In the genomic region with DNA sequence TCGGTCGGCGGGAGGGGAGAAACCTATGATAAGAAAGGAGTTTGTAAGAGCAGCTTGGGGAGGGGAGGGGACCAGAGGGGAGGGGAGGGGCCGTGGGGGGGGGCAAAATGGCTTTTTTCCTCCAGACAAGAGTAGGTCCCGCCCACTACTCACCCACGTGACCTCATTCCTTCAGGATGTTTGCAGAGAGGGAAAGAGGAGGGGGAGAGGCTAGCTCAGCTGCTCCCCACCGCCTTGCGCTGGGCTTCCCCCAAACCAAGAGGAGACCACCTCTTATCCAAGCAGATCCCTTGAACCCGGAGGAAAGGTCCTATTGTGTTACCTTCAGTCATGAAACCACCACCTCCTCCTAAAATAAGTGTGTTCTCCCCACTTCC, we compare ENCODE assay signal across 8 mouse cellular contexts. TPM values are rescaled to one million over a fixed set of nuclear protein-coding genes. Genes with fewer than 3 reads are reported as not detected.
A peak's percentile ranks its signal among the peaks of the same experiment; 100 is the strongest.
DNase-seq lines count a peak whose midpoint lies in the region; ATAC-seq and TF ChIP-seq lines count a peak whose summit lies in the region.

No protein-coding gene starts in this region.

- peak overlapping the region; percentile 21 for H3K27ac ChIP-seq in spleen, adult 2 months (ENCODE audit: insufficient read depth, low read length)
- H3K27ac ChIP-seq in embryonic facial prominence, embryonic 12.5 days = peak overlapping the region; percentile 98

- TF ChIP-seq POLR2A in spleen, adult 2 months (IDR thresholded peaks at IDR 0.05; ENCODE audit: low read depth, low read length) = no peak

- H3K9me3 ChIP-seq in embryonic facial prominence, embryonic 12.5 days = no peaks in the 10 kb centered on the region

- H3K4me1 ChIP-seq in spleen, adult 2 months (ENCODE audit: control insufficient read depth, insufficient read depth, insufficient read length) = peaks cover 13% of the 10 kb centered on the region; the same call in 1 of the 2 replicates
- peaks cover 55% of the 10 kb centered on the region for H3K4me1 ChIP-seq in embryonic facial prominence, embryonic 12.5 days

- peak overlapping the region; percentile 58 for H3K4me3 ChIP-seq in spleen, adult 2 months (ENCODE audit: extremely low read depth, insufficient read depth, insufficient read length)
- H3K4me3 ChIP-seq in embryonic facial prominence, embryonic 12.5 days = peak overlapping the region; percentile 91

- DNase-seq in spleen, adult 2 months (ENCODE audit: low read depth in 1 of 2, low spot score in 2 of 2) = no peak
- DNase-seq in spleen, postnatal 14 days (ENCODE audit: low spot score in 2 of 2) = no peak
- peak; percentile 83 for DNase-seq in heart, adult 8-10 months (ENCODE audit: low spot score)
- peak; percentile 94 for DNase-seq in kidney, adult 9 months
- peak; percentile 81 for DNase-seq in liver
- peak; percentile 94 for DNase-seq in neural tube, embryonic 10.5 days (ENCODE audit: extremely low spot score, low spot score)
- DNase-seq in thymus, postnatal 14 days = peak; percentile 26

- 0% methylated on average over 5 of the region's 9 CpGs for WGBS in spleen, adult 2 months
- 0% methylated on average over 5 of the region's 9 CpGs for WGBS in embryonic facial prominence, embryonic 12.5 days

- H3K27me3 ChIP-seq in spleen, adult 2 months (ENCODE audit: control insufficient read depth, insufficient read depth, low read length) = peaks cover 13% of the 10 kb centered on the region
- no peaks in the 10 kb centered on the region for H3K27me3 ChIP-seq in embryonic facial prominence, embryonic 12.5 days

- H3K36me3 ChIP-seq in spleen, adult 2 months (ENCODE audit: control insufficient read depth, insufficient read depth, low read length) = no peaks in the 10 kb centered on the region
- H3K36me3 ChIP-seq in embryonic facial prominence, embryonic 12.5 days = no peaks in the 10 kb centered on the region

- peak overlapping the region; percentile 97 for H3K9ac ChIP-seq in embryonic facial prominence, embryonic 12.5 days

- ATAC-seq in embryonic facial prominence, embryonic 12.5 days (ENCODE audit: insufficient number of reproducible peaks, insufficient read depth, low FRiP score, low TSS enrichment) = no peak

- H3K4me2 ChIP-seq in embryonic facial prominence, embryonic 12.5 days (replicated peaks) = peak overlapping the region; percentile 89

- TF ChIP-seq CTCF in spleen, adult 2 months (IDR thresholded peaks at IDR 0.05; ENCODE audit: extremely low read depth, insufficient read depth, insufficient read length, insufficient replicate concordance) = no peak

RNA-seq across cellular contexts. Expression of a gene that starts 0.7 kb away (rescaled TPM):
- polyA plus RNA-seq in spleen, adult 2 months (2012; rRNA removed) = 10.0 and 14.4 TPM in 2 replicates
- 20.6 and 21.6 TPM in 2 replicates for polyA plus RNA-seq in embryonic facial prominence, embryonic 12.5 days (2016; fragmentation: Nextera tagmentation; extraction: Ambion mirVana)
- total RNA-seq in heart, adult 8-10 months (2022) = 1 to 10 TPM; 4.6 to 6.3 (median 5.3) TPM

RNA-seq across cellular contexts. Expression of a gene that starts 3.6 kb away (rescaled TPM):
- 151 and 203 TPM in 2 replicates for polyA plus RNA-seq in spleen, adult 2 months (2012; rRNA removed)
- polyA plus RNA-seq in embryonic facial prominence, embryonic 12.5 days (2016; fragmentation: Nextera tagmentation; extraction: Ambion mirVana) = 447 and 479 TPM in 2 replicates
- 100 to 1,000 TPM; 145 to 154 (median 150) TPM for total RNA-seq in heart, adult 8-10 months (2022)

RNA-seq across cellular contexts. Expression of a gene that starts 14.0 kb away (rescaled TPM):
- 17.3 and 18.5 TPM in 2 replicates for polyA plus RNA-seq in spleen, adult 2 months (2012; rRNA removed)
- polyA plus RNA-seq in embryonic facial prominence, embryonic 12.5 days (2016; fragmentation: Nextera tagmentation; extraction: Ambion mirVana) = 11.6 and 13.7 TPM in 2 replicates
- total RNA-seq in heart, adult 8-10 months (2022) = 100 to 1,000 TPM; 133 to 158 (median 141) TPM

RNA-seq across cellular contexts. Expression of a gene that starts 36.4 kb away (rescaled TPM):
- 65.8 and 93.7 TPM in 2 replicates for polyA plus RNA-seq in spleen, adult 2 months (2012; rRNA removed)
- polyA plus RNA-seq in embryonic facial prominence, embryonic 12.5 days (2016; fragmentation: Nextera tagmentation; extraction: Ambion mirVana) = 3.2 and 3.4 TPM in 2 replicates
- total RNA-seq in heart, adult 8-10 months (2022) = 10 to 100 TPM; 68.8 to 84.0 (median 69.8) TPM

RNA-seq across cellular contexts. Expression of a gene that starts 44.9 kb away (rescaled TPM):
- 17.6 and 19.1 TPM in 2 replicates for polyA plus RNA-seq in spleen, adult 2 months (2012; rRNA removed)
- 2.6 and 3.0 TPM in 2 replicates for polyA plus RNA-seq in embryonic facial prominence, embryonic 12.5 days (2016; fragmentation: Nextera tagmentation; extraction: Ambion mirVana)
- total RNA-seq in heart, adult 8-10 months (2022) = 10 to 100 TPM; 21.9 to 26.6 (median 25.6) TPM

Comparison
In these comparisons a context has a peak if more than half of its experiments do, and no peak if none do; other contexts are left out.
1. DNase-seq: peak in heart, adult 8-10 months (single experiment), kidney, adult 9 months (single experiment), liver (single experiment), neural tube, embryonic 10.5 days (single experiment) and thymus, postnatal 14 days (single experiment); none in spleen, adult 2 months (0 of 2) and spleen, postnatal 14 days (0 of 2).